Mouse (Mus musculus) lung, postnatal 0 days (tissue): ENCODE measurements around the gene Eif2b3.

ENCODE experiments used
- CTCF ChIP-seq: IDR thresholded peaks from 2 replicates; pipeline ENCODE4 v1.5.1; 2016; ENCODE audit warnings: antibody characterized with exemption, mild to moderate bottlenecking
- EP300 ChIP-seq: IDR thresholded peaks from 2 replicates; pipeline ENCODE4 v1.6.1; 2016; ENCODE audit warnings: antibody characterized with exemption, mild to moderate bottlenecking, control low read depth

- TF ChIP-seq CTCF (no peak), EP300 (no peak)
Measured at GRCm38 (mm10) chr4:117110249-117110648, 91.0 kb downstream of the Eif2b3 start.
